Mouse (Mus musculus): ENCODE results near the gene Esp3. TPM values are rescaled to one million over a fixed set of nuclear protein-coding genes. Genes with fewer than 3 reads are reported as not detected.

Gene Esp3
- total RNA-seq, 1 experiment, result not detected

Other genes with a start within 250 kb of the Esp3 start
- not detected in 2 replicates for gene Esp8, start 112.1 kb upstream of the Esp3 start, total RNA-seq (2012; rRNA removed)
- not detected in 2 replicates for gene Esp6, start 70.6 kb upstream of the Esp3 start, total RNA-seq (2012; rRNA removed)
- not detected in 2 replicates for gene Esp4, start 33.5 kb upstream of the Esp3 start, total RNA-seq (2012; rRNA removed)
- gene Esp1, start 95.0 kb downstream of the Esp3 start, total RNA-seq (2012; rRNA removed), result not detected in 2 replicates
- not detected in 2 replicates for gene Crisp2, start 174.9 kb downstream of the Esp3 start, total RNA-seq (2012; rRNA removed)
- not detected in 2 replicates for gene Rhag, start 179.1 kb downstream of the Esp3 start, total RNA-seq (2012; rRNA removed)
- 1.4 and 3.5 TPM in 2 replicates for gene 9130008F23Rik, start 248.5 kb downstream of the Esp3 start, total RNA-seq (2012; rRNA removed)

Measured in ES-E14 (cell line).